Mouse (Mus musculus) kidney, adult 2 months (tissue): ENCODE data around the gene Pptc7. TPM values are rescaled to one million over a fixed set of nuclear protein-coding genes. Genes with fewer than 3 reads are reported as not detected.
A peak's percentile ranks its signal among the peaks of the same experiment; 100 is the strongest.

Source experiments
- DNase-seq: peaks from one replicate; pipeline ENCODE4 v3.0.0; 2021
- H3K27ac ChIP-seq: fragments of 200-500 bp; 2 replicates; pipeline ENCODE4 v1.5.1; 2012; ENCODE audit warnings: low read depth, low read length, control low read depth, inconsistent platforms; ENCODE audit not compliant: insufficient read depth
- H3K27me3 ChIP-seq: fragments of 200-500 bp; replicated peaks from 2 replicates; pipeline ENCODE4 v1.6.1; 2012; ENCODE audit warnings: mild to moderate bottlenecking, moderate library complexity, low read length, inconsistent platforms; ENCODE audit not compliant: control insufficient read depth, insufficient read depth
- H3K36me3 ChIP-seq: fragments of 200-500 bp; 2 replicates; pipeline ENCODE4 v1.6.1; 2012; ENCODE audit warnings: mild to moderate bottlenecking, moderate library complexity, low read length, inconsistent platforms; ENCODE audit not compliant: control insufficient read depth, insufficient read depth
- H3K4me1 ChIP-seq: fragments of 200-500 bp; 2 replicates; pipeline ENCODE4 v1.6.1; 2011; ENCODE audit warnings: low read length; ENCODE audit not compliant: control insufficient read depth, insufficient read depth
- H3K4me3 ChIP-seq: fragments of 200-500 bp; 2 replicates; pipeline ENCODE4 v1.5.1; 2011; ENCODE audit warnings: mild to moderate bottlenecking, low read depth, low read length, control low read depth; ENCODE audit not compliant: insufficient read depth
- CTCF ChIP-seq: fragments of 200-500 bp; conservative IDR thresholded peaks from 2 replicates; pipeline ENCODE4 v1.5.1; 2011; ENCODE audit warnings: low read depth, mild to moderate bottlenecking, control low read depth, low read length, moderate library complexity, mixed read lengths; ENCODE audit not compliant: insufficient read depth, insufficient read length
- POLR2A ChIP-seq: fragments of 200-500 bp; IDR thresholded peaks from one replicate; pipeline ENCODE4 v1.6.1; 2011; ENCODE audit warnings: low read depth, low read length, control low read depth
- WGBS: fragments of 180-500 bp; shearing (Covaris S2); methylation state at CpG from one replicate; pipeline ENCODE4 v1.1.7; 2018; 5-methylcytosine and 5-hydroxymethylcytosine counted together
- polyA plus RNA-seq: library from polyadenylated mRNA; depleted of rRNA; stranded (reverse); fragments of >200 nt; gene quantifications from 2 replicates; pipeline ENCODE4 v1.2.3, GENCODE M21; 2012

Pptc7 gene
- polyA plus RNA-seq, 1 experiment = 28.8 TPM

DNA sequence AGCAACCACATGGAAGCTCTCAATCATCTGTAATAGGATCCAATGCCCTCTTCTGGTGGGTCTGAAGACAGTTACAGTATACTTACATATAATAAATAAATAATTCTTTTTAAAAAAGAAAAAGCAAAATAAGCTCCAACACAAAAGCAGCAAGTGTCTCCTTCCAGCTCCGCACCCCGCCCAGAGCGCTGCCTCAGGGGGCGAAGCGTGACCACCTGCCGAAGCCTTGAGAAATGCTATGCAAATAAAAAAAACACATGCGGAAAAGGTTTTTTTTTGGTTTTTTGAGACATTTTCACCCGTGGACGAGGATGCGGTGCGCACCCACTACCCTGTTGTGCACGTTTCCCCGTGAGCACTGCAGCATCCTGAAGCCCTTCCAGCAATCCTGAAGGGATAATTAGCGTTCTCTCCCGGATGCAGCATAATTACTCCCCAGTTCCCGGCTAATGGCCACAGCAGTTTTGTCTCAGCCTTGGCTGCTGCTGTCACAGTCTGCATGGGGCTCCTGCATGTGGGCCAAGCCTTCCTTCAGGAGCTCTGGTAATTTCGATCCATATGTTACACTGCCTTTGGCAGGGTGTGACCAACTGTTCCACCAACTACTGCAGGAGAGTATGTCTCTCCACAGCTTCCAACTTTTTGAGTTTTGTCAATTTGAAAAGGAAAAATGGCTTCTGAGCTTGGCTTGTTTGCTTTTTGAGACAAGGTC, 32.1 kb upstream of the Pptc7 start:
- 91% methylated on average over 17 of the region's 17 CpGs for WGBS
- H3K27ac ChIP-seq = no peak overlapping the region
- no peak overlapping the region for H3K4me3 ChIP-seq
- H3K27me3 ChIP-seq = no peaks in the 10 kb centered on the region
- no peak for TF ChIP-seq POLR2A
- no peak for TF ChIP-seq CTCF
- H3K4me1 ChIP-seq = no peaks in the 10 kb centered on the region
- DNase-seq = no peak
- no peaks in the 10 kb centered on the region; the same call in 1 of the 2 replicates for H3K36me3 ChIP-seq

DNA sequence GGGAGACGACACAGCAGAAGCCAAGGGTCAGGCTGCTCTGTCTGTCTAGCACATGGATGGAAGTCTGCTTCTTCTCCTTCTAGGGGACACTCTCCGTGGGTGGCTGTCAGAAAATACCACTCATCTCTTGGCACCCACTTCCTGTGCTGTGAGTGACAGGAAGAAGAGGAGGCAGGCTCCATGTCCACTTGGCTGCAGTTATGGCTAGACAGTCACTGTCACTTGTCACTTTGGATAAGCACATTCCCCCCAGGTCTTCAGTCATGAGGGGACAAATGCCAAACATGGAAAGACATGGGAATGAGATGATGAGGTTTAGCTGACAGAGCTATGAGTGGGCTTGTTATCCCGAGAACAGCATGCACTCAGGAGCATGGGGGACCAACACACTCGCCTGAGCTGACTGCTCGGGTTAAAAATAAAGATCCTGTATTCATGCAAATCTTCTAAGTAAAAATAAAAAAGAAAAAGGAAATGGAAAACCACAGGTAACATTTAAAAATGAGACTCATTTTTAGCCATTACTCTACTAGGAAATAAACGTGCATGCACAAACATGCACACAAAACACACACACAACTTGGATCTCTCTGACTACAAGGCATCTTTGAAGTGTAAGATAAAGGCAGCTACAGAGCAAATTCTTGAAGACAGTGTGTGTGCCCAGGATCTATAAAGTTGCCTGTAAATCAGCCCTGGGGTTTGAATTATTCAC, 26.0 kb upstream of the Pptc7 start:
- no peak overlapping the region for H3K27ac ChIP-seq
- TF ChIP-seq CTCF = no peak
- no peak for TF ChIP-seq POLR2A
- WGBS = 78% methylated on average over 6 of the region's 6 CpGs
- no peaks in the 10 kb centered on the region for H3K27me3 ChIP-seq
- no peak for DNase-seq
- H3K4me3 ChIP-seq = no peak overlapping the region
- H3K4me1 ChIP-seq = no peaks in the 10 kb centered on the region
- H3K36me3 ChIP-seq = no peaks in the 10 kb centered on the region; the same call in 1 of the 2 replicates

DNA sequence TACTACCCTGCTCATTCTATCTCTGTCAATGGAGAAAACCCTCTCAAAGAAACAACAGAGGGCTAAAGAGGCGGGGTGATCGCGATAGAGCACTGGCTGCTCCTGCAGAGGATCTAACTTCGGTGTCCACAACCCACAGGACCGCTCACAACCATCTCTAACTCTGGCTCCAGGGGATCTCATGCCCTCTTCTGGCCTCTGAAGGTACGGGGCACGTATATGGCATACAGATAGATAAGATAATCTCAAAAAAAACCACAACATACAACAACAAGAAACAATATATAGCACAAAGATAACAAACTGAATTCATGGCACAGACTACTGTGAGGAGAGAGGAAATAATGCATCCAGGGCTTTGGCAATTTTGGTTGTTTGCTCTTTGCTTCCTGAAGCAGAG, 22.1 kb upstream of the Pptc7 start:
- WGBS = 73% methylated on average over 7 of the region's 7 CpGs

DNA sequence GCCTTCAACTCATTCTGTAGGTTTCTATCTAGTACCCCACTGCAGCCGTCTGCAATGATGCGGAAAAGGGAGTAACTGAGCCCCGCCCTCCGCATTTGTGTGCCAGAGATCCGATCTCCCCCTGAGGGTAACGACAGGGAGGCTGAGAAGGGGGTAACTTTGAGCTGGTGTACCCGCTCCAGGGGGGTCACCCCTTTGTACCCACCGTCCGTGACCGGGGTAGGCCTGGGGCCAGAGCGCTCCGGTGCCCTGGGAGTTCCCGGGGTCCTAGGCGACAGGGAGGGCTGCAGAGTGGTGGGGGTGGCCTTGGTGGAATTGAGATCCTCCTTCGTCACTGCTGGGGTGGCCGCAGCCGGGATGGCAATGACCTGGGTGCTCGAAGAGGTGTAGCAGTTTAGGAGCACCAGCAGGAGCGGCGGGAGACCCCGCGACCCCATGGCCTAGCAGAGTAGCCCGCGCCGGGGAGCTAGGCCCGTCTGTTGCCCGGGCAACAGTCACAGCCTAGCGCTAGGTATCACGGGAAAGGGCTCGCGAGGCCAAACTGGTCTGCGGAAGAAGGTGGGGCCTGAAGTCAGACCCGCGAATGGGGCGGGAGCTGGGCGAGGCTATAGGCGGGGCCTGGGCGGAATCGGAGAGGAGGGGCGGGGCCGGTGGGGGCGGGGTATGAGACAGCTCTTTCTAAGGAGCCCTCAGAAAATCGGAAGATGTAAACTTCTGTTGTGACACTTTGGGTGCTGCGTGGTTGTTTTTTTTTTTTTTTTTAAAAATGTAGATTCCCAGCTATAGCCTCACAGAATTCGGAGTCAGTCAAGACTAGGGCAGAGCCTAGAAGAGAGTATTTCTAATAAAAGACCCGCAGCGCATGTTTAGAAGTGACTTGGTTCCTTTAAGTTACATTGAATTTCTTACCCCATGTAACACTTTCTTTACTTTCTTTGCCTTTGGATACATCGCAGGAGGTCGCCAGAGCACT, 19.9 kb upstream of the Pptc7 start, which contains the start of gene Tctn1:
Gene Tctn1 (minus strand): TSS at position 528 of the 973 bp plus-strand sequence.
- peak within 1 kb of the TSS; percentile 96 for H3K4me3 ChIP-seq
- no peaks in the 10 kb centered on the region for H3K27me3 ChIP-seq
- no peaks in the 10 kb centered on the region for H3K36me3 ChIP-seq
- DNase-seq = peak; percentile 95
- peak within 1 kb of the TSS; percentile 70 for H3K27ac ChIP-seq
- TF ChIP-seq CTCF (no peak), POLR2A (peak; percentile 35)
- no peaks in the 10 kb centered on the region for H3K4me1 ChIP-seq
- 1% methylated on average over 49 of the region's 49 CpGs for WGBS

More for the DNA sequence above, 22.1 kb upstream of the Pptc7 start:
- no peak for DNase-seq
- Histone ChIP-seq H3K27me3 (no peaks in the 10 kb centered on the region), H3K27ac (no peak overlapping the region), H3K4me3 (no peak overlapping the region), H3K4me1 (no peaks in the 10 kb centered on the region), H3K36me3 (no peaks in the 10 kb centered on the region; the same call in 1 of the 2 replicates)
- TF ChIP-seq POLR2A (no peak), CTCF (no peak)

DNA sequence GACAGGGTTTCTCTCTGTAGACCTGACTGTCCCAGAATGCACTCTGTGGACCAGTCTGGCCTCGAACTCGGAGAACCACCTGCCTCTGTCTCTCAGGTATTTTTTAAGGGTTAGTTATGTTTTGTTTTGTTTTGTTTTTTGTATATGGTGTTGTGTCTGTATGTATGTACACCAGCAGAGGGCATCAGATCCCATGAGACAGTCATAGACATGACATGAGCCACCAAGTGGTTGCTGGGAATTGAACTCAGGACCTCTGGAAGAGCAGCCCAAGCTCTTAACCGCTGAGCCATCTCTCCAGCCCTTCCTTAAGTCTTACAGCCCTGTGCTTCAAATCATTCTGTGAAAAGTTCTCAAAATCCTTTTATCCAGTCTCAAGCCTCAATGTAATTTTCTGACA, 19.0 kb upstream of the Pptc7 start:
- Histone ChIP-seq H3K27ac (no peak overlapping the region), H3K27me3 (no peaks in the 10 kb centered on the region), H3K4me3 (no peak overlapping the region), H3K36me3 (no peaks in the 10 kb centered on the region), H3K4me1 (no peaks in the 10 kb centered on the region)
- WGBS = 61% methylated on average over 3 of the region's 3 CpGs
- DNase-seq = no peak
- TF ChIP-seq CTCF (0 out of 2 replicates have a peak, but pooled peaks have one; percentile 18), POLR2A (no peak)

DNA sequence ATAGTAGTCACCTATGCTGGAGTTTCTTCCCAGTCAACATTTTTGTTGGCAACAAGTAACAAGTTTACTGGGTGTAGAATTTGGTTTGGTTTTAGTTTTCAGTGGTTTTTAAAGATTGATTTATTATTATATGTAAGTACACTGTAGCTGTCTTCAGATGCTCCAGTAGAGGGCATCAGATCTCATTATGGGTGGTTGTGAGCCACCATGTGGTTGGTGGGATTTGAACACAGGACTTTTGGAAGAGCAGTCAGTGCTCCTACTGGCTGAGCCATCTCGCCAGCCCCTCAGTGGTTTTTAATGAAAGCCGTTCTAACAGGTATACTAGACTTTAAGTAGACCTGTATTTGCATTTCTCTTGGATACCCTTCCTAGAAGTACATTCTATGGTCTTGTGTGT, 18.2 kb upstream of the Pptc7 start:
- TF ChIP-seq POLR2A (no peak), CTCF (no peak; the same call in 1 of the 2 replicates)
- no peak overlapping the region for H3K27ac ChIP-seq
- no peaks in the 10 kb centered on the region for H3K36me3 ChIP-seq
- H3K4me3 ChIP-seq = no peak overlapping the region
- 95% methylated on average over 2 of the region's 2 CpGs for WGBS
- DNase-seq = no peak
- no peaks in the 10 kb centered on the region for H3K27me3 ChIP-seq
- H3K4me1 ChIP-seq = no peaks in the 10 kb centered on the region
